Mouse (Mus musculus): ENCODE measurements at regions not wholly inside any gene's neighbourhood (a gene's known extent, or its start where the extent isn't known, plus 50 kb on each side); places are given as distances from the start of the nearest gene placed in this dataset.

DNA sequence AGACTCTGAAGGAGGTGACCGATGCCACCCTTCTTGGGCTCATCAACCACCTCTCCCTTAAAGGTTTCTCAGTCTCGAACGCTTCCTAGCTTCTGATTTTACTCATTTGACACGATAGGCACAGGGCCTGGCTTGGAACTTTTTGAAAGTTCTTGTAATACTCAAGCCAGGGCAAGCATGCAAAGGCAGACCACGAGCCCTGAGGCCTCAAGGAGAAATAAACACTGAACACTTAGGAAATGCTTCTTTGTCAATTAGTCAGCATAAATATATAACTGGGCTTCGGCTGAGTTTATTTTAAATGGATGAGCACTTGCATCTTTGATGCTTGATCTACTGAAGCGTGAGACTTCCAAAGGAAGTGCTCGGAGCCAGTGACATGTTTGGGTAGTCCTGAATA lies 50.4 kb upstream of the Atp1b1 start:
- ATAC-seq (replicated peaks; ENCODE audit: low FRiP score, low TSS enrichment, poor library complexity, severe bottlenecking), result no peak

DNA sequence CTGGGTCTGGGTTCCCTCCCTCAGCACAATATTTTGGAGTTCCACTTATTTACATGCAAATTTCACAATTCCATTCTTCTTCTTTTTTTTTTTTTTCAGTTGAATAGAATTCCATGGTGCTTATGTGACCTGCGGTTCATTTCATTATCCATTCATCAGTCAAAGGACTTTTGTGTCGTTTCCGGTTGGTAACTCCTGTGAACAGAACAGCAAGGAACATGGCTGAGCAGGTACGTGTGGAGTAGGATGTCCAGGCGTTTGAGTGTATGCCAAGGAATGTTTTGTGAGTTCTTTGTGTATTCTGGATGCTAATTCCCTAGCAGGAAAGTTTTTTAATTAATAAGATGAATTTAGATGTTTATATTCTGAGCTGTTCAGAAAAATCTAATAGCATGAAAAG lies 50.0 kb upstream of the Atp1b1 start:
- ATAC-seq (replicated peaks; ENCODE audit: low FRiP score, low TSS enrichment, poor library complexity, severe bottlenecking), result no peak
